Mouse (Mus musculus): ENCODE data around the gene Fam129c. TPM values are rescaled to one million over a fixed set of nuclear protein-coding genes. Genes with fewer than 3 reads are reported as not detected.

The Fam129c gene
- polyA plus RNA-seq, 1 experiment from 2014 or later = 2.8 TPM

DNA sequence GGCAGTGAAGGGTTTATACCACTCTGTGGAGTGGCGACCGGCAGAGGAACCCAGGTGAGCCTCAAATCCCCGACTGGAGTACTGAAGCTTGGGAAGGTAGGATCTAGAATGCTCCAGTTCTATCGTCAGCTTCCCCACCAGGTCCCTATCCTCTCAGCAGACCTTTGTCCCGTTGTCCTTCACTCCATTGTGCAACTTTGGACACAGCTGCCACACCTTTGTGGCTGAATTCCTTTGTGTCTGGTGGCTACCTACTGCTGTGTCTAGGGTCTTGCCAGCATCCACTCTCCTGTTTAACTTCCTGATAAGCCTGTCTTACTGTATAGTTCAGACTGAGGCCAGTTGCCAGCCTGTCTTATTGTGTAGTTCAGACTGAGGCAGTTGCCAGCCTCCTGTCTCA is 14.7 kb downstream of the Fam129c start:
- peak overlapping the region; percentile 88; the same call in 1 of the 2 replicates for H3K9ac ChIP-seq (ENCODE audit: low read depth, low read length)
- peak overlapping the region; percentile 85 for H3K4me3 ChIP-seq (replicated peaks; ENCODE audit: low read depth, low read length)
- H3K36me3 ChIP-seq (ENCODE audit: insufficient read depth, low read length) = peaks cover 17% of the 10 kb centered on the region
- no peak for TF ChIP-seq CTCF (IDR thresholded peaks at IDR 0.05; ENCODE audit: low read depth)
- WGBS = 41% methylated on average over 5 of the region's 5 CpGs
- H3K4me2 ChIP-seq (ENCODE audit: low read length) = peak overlapping the region; percentile 87
- H3K27me3 ChIP-seq (ENCODE audit: insufficient read depth, low read length) = no peaks in the 10 kb centered on the region
- H3K27ac ChIP-seq = no peak overlapping the region
- ATAC-seq (replicated peaks; ENCODE audit: low FRiP score, low read depth) = no peak
- H3K9me3 ChIP-seq (replicated peaks; ENCODE audit: low read length) = no peaks in the 10 kb centered on the region
- no peak for DNase-seq (ENCODE audit: low spot score)
- H3K4me1 ChIP-seq (replicated peaks; ENCODE audit: insufficient read depth, low read length) = peaks cover 8% of the 10 kb centered on the region; the same call in 1 of the 2 replicates

DNA sequence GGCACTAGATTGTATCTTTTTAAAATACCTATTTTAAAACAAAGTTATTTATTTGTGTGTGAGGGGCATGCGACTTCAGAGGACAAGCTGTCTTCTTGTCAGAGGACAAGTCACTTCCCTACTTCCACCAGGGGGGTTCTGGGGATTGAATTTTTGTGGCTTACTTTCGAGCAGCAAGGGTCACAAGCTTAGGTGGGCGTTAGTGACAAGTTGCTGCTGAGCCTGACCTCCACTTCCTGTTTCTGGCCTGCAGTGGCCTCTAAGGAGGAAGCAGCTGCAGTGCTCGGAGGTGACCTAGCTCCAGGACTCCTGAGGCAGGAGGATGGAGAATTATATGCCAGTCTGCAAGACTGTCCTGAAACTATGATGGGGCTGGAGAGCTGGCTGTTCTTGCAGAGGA is 16.0 kb downstream of the Fam129c start:
- peaks cover 8% of the 10 kb centered on the region; the same call in 1 of the 2 replicates for H3K4me1 ChIP-seq (replicated peaks; ENCODE audit: insufficient read depth, low read length)
- no peak for TF ChIP-seq CTCF (IDR thresholded peaks at IDR 0.05; ENCODE audit: low read depth)
- H3K9ac ChIP-seq (ENCODE audit: low read depth, low read length) = no peak overlapping the region
- H3K36me3 ChIP-seq (ENCODE audit: insufficient read depth, low read length) = peaks cover 30% of the 10 kb centered on the region
- H3K4me3 ChIP-seq (replicated peaks; ENCODE audit: low read depth, low read length) = no peak overlapping the region
- WGBS = 34% methylated on average over 4 of the region's 4 CpGs
- H3K27ac ChIP-seq = no peak overlapping the region
- ATAC-seq (replicated peaks; ENCODE audit: low FRiP score, low read depth) = no peak
- no peaks in the 10 kb centered on the region for H3K9me3 ChIP-seq (replicated peaks; ENCODE audit: low read length)
- no peaks in the 10 kb centered on the region for H3K27me3 ChIP-seq (ENCODE audit: insufficient read depth, low read length)
- no peak for DNase-seq (ENCODE audit: low spot score)
- H3K4me2 ChIP-seq (ENCODE audit: low read length) = no peak overlapping the region

DNA sequence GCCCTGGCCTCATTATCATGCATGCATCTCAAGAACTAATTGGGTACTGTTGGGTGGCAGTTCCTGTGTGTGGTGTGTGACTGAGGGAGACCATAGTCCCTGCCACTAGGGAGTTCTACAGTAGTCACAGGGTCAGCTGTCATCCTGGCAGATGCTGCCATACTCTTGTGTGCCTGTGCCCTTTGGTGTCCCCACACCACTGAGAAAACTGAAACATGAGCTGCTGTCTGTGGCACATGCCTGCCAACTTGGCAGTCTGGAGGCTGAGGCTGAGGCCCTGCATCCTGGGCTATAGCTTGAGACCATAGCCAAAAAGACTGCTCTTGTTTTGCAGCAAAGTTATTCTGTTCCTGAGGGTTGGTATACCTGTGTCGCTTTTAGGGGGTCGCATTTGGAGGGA is 22.3 kb downstream of the Fam129c start:
- H3K27ac ChIP-seq = no peak overlapping the region
- no peaks in the 10 kb centered on the region for H3K27me3 ChIP-seq (ENCODE audit: insufficient read depth, low read length)
- no peak overlapping the region for H3K9ac ChIP-seq (ENCODE audit: low read depth, low read length)
- H3K36me3 ChIP-seq (ENCODE audit: insufficient read depth, low read length) = peaks cover 76% of the 10 kb centered on the region
- peaks cover 11% of the 10 kb centered on the region; the same call in 1 of the 2 replicates for H3K9me3 ChIP-seq (replicated peaks; ENCODE audit: low read length)
- 96% methylated on average over 2 of the region's 2 CpGs for WGBS
- H3K4me2 ChIP-seq (ENCODE audit: low read length) = no peak overlapping the region
- DNase-seq (ENCODE audit: low spot score) (no peak), ATAC-seq (replicated peaks; ENCODE audit: low FRiP score, low read depth) (no peak)
- H3K4me3 ChIP-seq (replicated peaks; ENCODE audit: low read depth, low read length) = no peak overlapping the region
- H3K4me1 ChIP-seq (replicated peaks; ENCODE audit: insufficient read depth, low read length) = no peaks in the 10 kb centered on the region
- no peak for TF ChIP-seq CTCF (IDR thresholded peaks at IDR 0.05; ENCODE audit: low read depth)

DNA sequence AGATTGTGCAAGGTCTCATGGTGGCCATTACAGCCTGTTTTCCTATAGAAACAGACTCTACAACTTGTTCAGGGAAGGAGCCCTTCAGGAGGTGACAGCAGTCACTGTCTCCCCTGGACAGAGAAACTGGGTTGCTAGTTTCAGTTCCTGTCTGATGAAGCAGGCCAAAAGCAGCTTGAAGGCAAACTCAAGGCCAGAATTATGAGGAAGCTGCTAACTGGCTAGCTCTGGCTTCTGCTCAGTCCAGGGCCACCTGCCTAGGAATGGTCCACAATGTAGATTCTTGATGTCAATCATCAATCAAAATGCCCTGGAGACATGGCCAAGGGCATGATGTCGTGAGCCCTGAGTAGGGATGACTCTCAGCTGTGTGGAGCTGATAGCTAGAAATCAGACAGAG is 27.6 kb downstream of the Fam129c start:
- Histone ChIP-seq H3K9me3 (replicated peaks; ENCODE audit: low read length) (peaks cover 11% of the 10 kb centered on the region; the same call in 1 of the 2 replicates), H3K27me3 (ENCODE audit: insufficient read depth, low read length) (no peaks in the 10 kb centered on the region), H3K4me1 (replicated peaks; ENCODE audit: insufficient read depth, low read length) (peaks cover 20% of the 10 kb centered on the region), H3K36me3 (ENCODE audit: insufficient read depth, low read length) (peaks cover 49% of the 10 kb centered on the region), H3K27ac (no peak overlapping the region), H3K4me3 (replicated peaks; ENCODE audit: low read depth, low read length) (no peak overlapping the region), H3K4me2 (ENCODE audit: low read length) (no peak overlapping the region), H3K9ac (ENCODE audit: low read depth, low read length) (no peak overlapping the region)
- ATAC-seq (replicated peaks; ENCODE audit: low FRiP score, low read depth) = no peak
- WGBS = 81% methylated on average over 1 of the region's 1 CpGs
- TF ChIP-seq CTCF (IDR thresholded peaks at IDR 0.05; ENCODE audit: low read depth) = no peak
- no peak for DNase-seq (ENCODE audit: low spot score)

DNA sequence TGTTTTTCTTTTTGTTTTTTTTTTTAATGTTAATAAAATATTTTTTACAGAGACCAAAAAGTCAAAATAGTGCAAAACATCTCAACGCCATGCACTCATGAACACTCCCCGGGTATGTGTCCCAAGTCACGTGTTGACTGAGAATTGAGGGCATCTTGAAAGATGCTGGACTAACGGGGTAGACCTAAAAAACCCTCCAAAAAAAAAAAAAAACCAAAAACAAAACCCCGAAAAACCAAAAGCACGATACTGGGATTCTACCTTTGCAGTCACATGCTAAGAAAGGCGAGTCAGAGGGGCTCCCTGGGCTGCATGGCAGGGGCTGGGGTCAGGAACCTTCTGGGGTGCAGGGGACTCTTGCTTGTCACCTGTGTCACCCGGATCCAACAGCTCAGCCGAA is 29.3 kb downstream of the Fam129c start:
- peaks cover 21% of the 10 kb centered on the region for H3K4me1 ChIP-seq (replicated peaks; ENCODE audit: insufficient read depth, low read length)
- no peak for TF ChIP-seq CTCF (IDR thresholded peaks at IDR 0.05; ENCODE audit: low read depth)
- H3K4me2 ChIP-seq (ENCODE audit: low read length) = no peak overlapping the region
- ATAC-seq (replicated peaks; ENCODE audit: low FRiP score, low read depth) (no peak), DNase-seq (ENCODE audit: low spot score) (no peak)
- H3K27me3 ChIP-seq (ENCODE audit: insufficient read depth, low read length) = no peaks in the 10 kb centered on the region
- no peak overlapping the region for H3K9ac ChIP-seq (ENCODE audit: low read depth, low read length)
- peaks cover 11% of the 10 kb centered on the region; the same call in 1 of the 2 replicates for H3K9me3 ChIP-seq (replicated peaks; ENCODE audit: low read length)
- peaks cover 37% of the 10 kb centered on the region for H3K36me3 ChIP-seq (ENCODE audit: insufficient read depth, low read length)
- 86% methylated on average over 9 of the region's 9 CpGs for WGBS
- H3K27ac ChIP-seq = no peak overlapping the region
- no peak overlapping the region for H3K4me3 ChIP-seq (replicated peaks; ENCODE audit: low read depth, low read length)

DNA sequence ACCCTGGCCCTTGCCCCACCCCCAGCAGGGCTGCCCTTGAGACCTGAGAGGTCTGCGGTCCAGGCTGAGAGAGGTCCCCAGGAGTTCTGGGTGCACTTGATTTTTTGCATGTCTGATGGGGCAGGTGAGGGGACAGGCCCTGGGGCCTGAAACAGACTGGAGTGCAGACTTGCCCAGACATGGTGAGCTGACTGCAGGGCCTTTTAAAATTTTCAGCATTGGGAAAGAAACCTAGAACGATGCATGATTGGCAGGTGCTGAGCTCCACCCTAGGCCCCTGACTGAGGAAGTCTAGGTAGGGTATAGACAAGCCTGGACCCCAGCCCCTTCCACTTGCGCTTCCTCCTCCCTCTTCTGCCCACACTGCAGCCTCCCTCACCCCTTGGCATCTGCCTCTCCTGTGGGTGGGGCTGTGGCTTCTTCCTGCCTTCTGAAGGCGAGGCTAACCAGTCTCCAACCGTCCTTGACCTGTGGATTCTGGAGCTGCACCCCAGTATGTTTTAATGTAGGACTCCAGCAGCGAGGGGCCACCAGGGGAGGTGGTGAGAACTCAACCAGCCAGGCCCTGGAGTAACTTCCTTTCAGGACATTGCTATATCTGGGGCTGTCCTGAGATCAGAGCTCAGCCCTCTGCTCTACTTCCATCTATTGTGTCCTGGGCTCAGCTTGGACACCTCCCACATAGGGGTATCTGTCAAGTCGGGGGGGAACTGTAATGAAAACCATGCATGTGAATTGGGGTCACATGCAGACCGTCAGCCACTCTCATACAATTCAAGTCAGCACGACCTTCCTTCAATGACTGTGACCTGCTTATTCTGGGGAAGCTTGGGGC is 30.0 kb downstream of the Fam129c start:
- no peak for DNase-seq (ENCODE audit: low spot score)
- peaks cover 21% of the 10 kb centered on the region for H3K4me1 ChIP-seq (replicated peaks; ENCODE audit: insufficient read depth, low read length)
- no peaks in the 10 kb centered on the region for H3K27me3 ChIP-seq (ENCODE audit: insufficient read depth, low read length)
- peaks cover 29% of the 10 kb centered on the region for H3K36me3 ChIP-seq (ENCODE audit: insufficient read depth, low read length)
- 43% methylated on average over 9 of the region's 9 CpGs for WGBS
- TF ChIP-seq CTCF (IDR thresholded peaks at IDR 0.05; ENCODE audit: low read depth) = no peak
- no peak overlapping the region for H3K4me2 ChIP-seq (ENCODE audit: low read length)
- H3K9ac ChIP-seq (ENCODE audit: low read depth, low read length) = no peak overlapping the region
- no peak for ATAC-seq (replicated peaks; ENCODE audit: low FRiP score, low read depth)
- 0 out of 2 replicates have a peak, but pooled peaks cover 7% of the 10 kb centered on the region for H3K9me3 ChIP-seq (replicated peaks; ENCODE audit: low read length)
- H3K4me3 ChIP-seq (replicated peaks; ENCODE audit: low read depth, low read length) = no peak overlapping the region
- peak overlapping the region; percentile 57; the same call in 1 of the 2 replicates for H3K27ac ChIP-seq
